Mouse (Mus musculus) kidney, postnatal 0 days (tissue): Measurements from ENCODE around the gene Ilf2. TPM values are rescaled to one million over a fixed set of nuclear protein-coding genes. Genes with fewer than 3 reads are reported as not detected.

Experiments used
- ATAC-seq: fragments of 200-750 bp; cut with Nextera tagmentation; replicated peaks from 2 replicates; pipeline ENCODE4 v1.8.0; 2017; ENCODE audit warnings: low read depth, moderate number of reproducible peaks, moderate TSS enrichment, moderate library complexity; ENCODE audit not compliant: low FRiP score
- DNase-seq: peaks from one replicate; pipeline ENCODE4 v3.0.0-alpha.2; 2016; ENCODE audit warnings: low spot score
- H3K27ac ChIP-seq: fragments of 300-500 bp; sonication (generic); 2 replicates; pipeline ENCODE4 v1.5.1; 2014; ENCODE audit warnings: mild to moderate bottlenecking
- H3K27me3 ChIP-seq: fragments of 300-500 bp; sonication (generic); 2 replicates; pipeline ENCODE4 v1.6.1; 2014; ENCODE audit warnings: low read length, mixed read lengths; ENCODE audit not compliant: insufficient read depth
- H3K36me3 ChIP-seq: fragments of 300-500 bp; sonication (generic); 2 replicates; pipeline ENCODE4 v1.6.1; 2014; ENCODE audit warnings: low read length, mixed read lengths; ENCODE audit not compliant: insufficient read depth
- H3K4me1 ChIP-seq: fragments of 300-500 bp; sonication (generic); replicated peaks from 2 replicates; pipeline ENCODE4 v1.6.1; 2014; ENCODE audit warnings: antibody characterized with exemption, low read length, mixed read lengths; ENCODE audit not compliant: insufficient read depth
- H3K4me2 ChIP-seq: fragments of 300-500 bp; sonication (generic); 2 replicates; pipeline ENCODE4 v1.6.1; 2014; ENCODE audit warnings: mild to moderate bottlenecking, low read length, moderate library complexity, mixed read lengths
- H3K4me3 ChIP-seq: fragments of 300-500 bp; sonication (generic); replicated peaks from 2 replicates; pipeline ENCODE4 v1.5.1; 2014; ENCODE audit warnings: low read depth, low read length
- H3K9ac ChIP-seq: fragments of 300-500 bp; sonication (generic); 2 replicates; pipeline ENCODE4 v1.6.1; 2014; ENCODE audit warnings: low read depth, low read length
- H3K9me3 ChIP-seq: fragments of 300-500 bp; sonication (generic); replicated peaks from 2 replicates; pipeline ENCODE4 v1.6.1; 2016; ENCODE audit warnings: low read length, inconsistent platforms, mixed read lengths
- CTCF ChIP-seq: IDR thresholded peaks from 2 replicates; pipeline ENCODE4 v1.5.1; 2016; ENCODE audit warnings: antibody characterized with exemption, low read depth, mild to moderate bottlenecking, moderate library complexity
- WGBS: fragments of 180-500 bp; shearing (Covaris S2); extraction: QIAGEN DNeasy Blood & Tissue Kit; methylation state at CpG from one replicate; pipeline ENCODE4 v1.1.7; 2014; 5-methylcytosine and 5-hydroxymethylcytosine counted together
- polyA plus RNA-seq: library from polyadenylated mRNA; unstranded; fragments of >200 nt; fragmentation: Nextera tagmentation; extraction: Ambion mirVana; gene quantifications from 2 replicates; pipeline ENCODE4 v1.2.1, GENCODE M21; 2015

Ilf2 gene
- polyA plus RNA-seq, 1 experiment from 2014 or later: 118 TPM

- peaks cover 16% of the 10 kb centered on the region for H3K4me1 ChIP-seq
- H3K9ac ChIP-seq: no peak overlapping the region
- H3K27me3 ChIP-seq: no peaks in the 10 kb centered on the region
- DNase-seq: no peak
- no peaks in the 10 kb centered on the region for H3K9me3 ChIP-seq
- no peak for ATAC-seq
- WGBS: 75% methylated on average over 4 of the region's 4 CpGs
- H3K27ac ChIP-seq: no peak overlapping the region
- TF ChIP-seq CTCF: no peak
- no peaks in the 10 kb centered on the region for H3K36me3 ChIP-seq
- H3K4me3 ChIP-seq: no peak overlapping the region
- H3K4me2 ChIP-seq: no peak overlapping the region
These were observed 41.8 kb downstream of the Ilf2 start for GRCm38 (mm10) chr3:90517711-90518110.

- ATAC-seq (peak; percentile 60; the same call in 1 of the 2 replicates), DNase-seq (peak; percentile 95)
- no peak overlapping the region for H3K4me2 ChIP-seq
- no peaks in the 10 kb centered on the region for H3K36me3 ChIP-seq
- no peak overlapping the region for H3K27ac ChIP-seq
- H3K9me3 ChIP-seq: no peaks in the 10 kb centered on the region
- no peaks in the 10 kb centered on the region for H3K4me1 ChIP-seq
- peak; percentile 87 for TF ChIP-seq CTCF
- H3K4me3 ChIP-seq: no peak overlapping the region
- no peak overlapping the region for H3K9ac ChIP-seq
- WGBS: 58% methylated on average over 4 of the region's 4 CpGs
- H3K27me3 ChIP-seq: no peaks in the 10 kb centered on the region
These were observed 49.5 kb downstream of the Ilf2 start for GRCm38 (mm10) chr3:90525421-90525820.

- no peak for ATAC-seq
- Histone ChIP-seq H3K27me3 (no peaks in the 10 kb centered on the region), H3K36me3 (no peaks in the 10 kb centered on the region), H3K4me3 (no peak overlapping the region), H3K9ac (no peak overlapping the region), H3K9me3 (no peaks in the 10 kb centered on the region), H3K4me1 (no peaks in the 10 kb centered on the region), H3K27ac (no peak overlapping the region), H3K4me2 (no peak overlapping the region)
- WGBS: 73% methylated on average over 2 of the region's 2 CpGs
- DNase-seq: no peak
- no peak for TF ChIP-seq CTCF
These were observed 50.1 kb downstream of the Ilf2 start for GRCm38 (mm10) chr3:90526076-90526475.

GRCm38 (mm10) chr3:90526580-90526979 is 50.7 kb downstream of the Ilf2 start, which contains the start of gene S100a14:
S100a14 (plus strand) TSS chr3:90526856.
- Histone ChIP-seq H3K4me2 (no peak within 1 kb of the TSS), H3K4me1 (no peaks in the 10 kb centered on the region), H3K9me3 (no peaks in the 10 kb centered on the region), H3K27me3 (no peaks in the 10 kb centered on the region), H3K27ac (no peak within 1 kb of the TSS), H3K4me3 (no peak within 1 kb of the TSS), H3K9ac (no peak within 1 kb of the TSS), H3K36me3 (no peaks in the 10 kb centered on the region)
- DNase-seq: peak; percentile 24
- no peak for TF ChIP-seq CTCF
- no peak; the same call in 1 of the 2 replicates for ATAC-seq
- WGBS: 56% methylated on average over 5 of the region's 5 CpGs

- ATAC-seq (no peak), DNase-seq (no peak)
- no peak for TF ChIP-seq CTCF
- Histone ChIP-seq H3K27ac (no peak overlapping the region), H3K9me3 (no peaks in the 10 kb centered on the region), H3K4me1 (no peaks in the 10 kb centered on the region), H3K27me3 (no peaks in the 10 kb centered on the region), H3K4me2 (no peak overlapping the region), H3K36me3 (no peaks in the 10 kb centered on the region), H3K9ac (no peak overlapping the region), H3K4me3 (no peak overlapping the region)
- WGBS: 82% methylated on average over 7 of the region's 7 CpGs
These were observed 51.5 kb downstream of the Ilf2 start for GRCm38 (mm10) chr3:90527291-90527873.

GRCm38 (mm10) chr3:90531713-90532112 is 55.8 kb downstream of the Ilf2 start:
- no peaks in the 10 kb centered on the region for H3K9me3 ChIP-seq
- no peak overlapping the region for H3K9ac ChIP-seq
- no peaks in the 10 kb centered on the region for H3K36me3 ChIP-seq
- 59% methylated on average over 5 of the region's 5 CpGs for WGBS
- no peak for TF ChIP-seq CTCF
- no peak overlapping the region for H3K4me3 ChIP-seq
- no peak overlapping the region for H3K27ac ChIP-seq
- no peaks in the 10 kb centered on the region for H3K27me3 ChIP-seq
- H3K4me2 ChIP-seq: no peak overlapping the region
- H3K4me1 ChIP-seq: no peaks in the 10 kb centered on the region
- ATAC-seq (no peak), DNase-seq (no peak)

- H3K4me1 ChIP-seq: peaks cover 14% of the 10 kb centered on the region; the same call in 1 of the 2 replicates
- 60% methylated on average over 1 of the region's 1 CpGs for WGBS
- ATAC-seq (no peak), DNase-seq (no peak)
- no peak overlapping the region for H3K4me3 ChIP-seq
- no peaks in the 10 kb centered on the region for H3K36me3 ChIP-seq
- no peaks in the 10 kb centered on the region for H3K27me3 ChIP-seq
- H3K27ac ChIP-seq: no peak overlapping the region
- TF ChIP-seq CTCF: no peak
- no peak overlapping the region for H3K9ac ChIP-seq
- H3K9me3 ChIP-seq: no peaks in the 10 kb centered on the region
- no peak overlapping the region for H3K4me2 ChIP-seq
These were observed 59.5 kb downstream of the Ilf2 start for GRCm38 (mm10) chr3:90535446-90535845.
